Comparison of ENCODE assay signal across 8 mouse cellular contexts in genomic region chr2:19657881-19658589, GRCm38 (mm10). TPM values are rescaled to one million over a fixed set of nuclear protein-coding genes. Genes with fewer than 3 reads are reported as not detected.
DNase-seq lines count a peak whose midpoint lies in the region; ATAC-seq lines count a peak whose summit lies in the region.

No protein-coding gene starts in this region.

- H3K9ac ChIP-seq in forebrain, embryonic 14.5 days (ENCODE audit: low read length), result peak overlapping the region; percentile 73
- peak overlapping the region; percentile 91 for H3K9ac ChIP-seq in lung, embryonic 15.5 days

- peak overlapping the region; percentile 75 for H3K4me2 ChIP-seq in forebrain, embryonic 14.5 days (ENCODE audit: low read length)
- peak overlapping the region; percentile 63 for H3K4me2 ChIP-seq in lung, embryonic 15.5 days

- intact Hi-C loops in heart, postnatal 36 days (cut with DNase I), result loop anchor here (2.0 to 10.0 kb wide), 5 partner anchors 44 to 983 kb away; partner anchors contain the start of genes 4921504E06Rik, Bmi1 and Commd3

- no peaks in the 10 kb centered on the region for H3K9me3 ChIP-seq in forebrain, embryonic 14.5 days (replicated peaks; ENCODE audit: control insufficient read depth, low read length)
- no peaks in the 10 kb centered on the region for H3K9me3 ChIP-seq in lung, embryonic 15.5 days

- peak; percentile 80 for DNase-seq in CD4-positive, CD25-positive, alpha-beta regulatory T cell, adult 2 months (ENCODE audit: low read depth, low spot score)
- DNase-seq in adrenal gland, postnatal 14 days, result peak; percentile 80
- DNase-seq in forebrain, embryonic 14.5 days (ENCODE audit: low spot score), result peak; percentile 62
- peak; percentile 65 to 78 for DNase-seq in heart, postnatal 36 days
- peak; percentile 27 to 51 for DNase-seq in layer of hippocampus, adult 8-10 months (ENCODE audit: low spot score in 2 of 2)
- peak; percentile 68 for DNase-seq in thymus, adult 18-20 months

- H3K4me3 ChIP-seq in forebrain, embryonic 14.5 days (ENCODE audit: low read depth, low read length), result peak overlapping the region; percentile 72
- peak overlapping the region; percentile 89 for H3K4me3 ChIP-seq in lung, embryonic 15.5 days

- under 1% methylated on average over 81 of the region's 108 CpGs for WGBS in forebrain, embryonic 14.5 days
- WGBS in lung, embryonic 15.5 days, result under 1% methylated on average over 88 of the region's 108 CpGs

- peaks cover 13% of the 10 kb centered on the region; the same call in 1 of the 2 replicates for H3K27me3 ChIP-seq in forebrain, embryonic 14.5 days (replicated peaks; ENCODE audit: control insufficient read depth, insufficient read depth, low read length)
- no peaks in the 10 kb centered on the region for H3K27me3 ChIP-seq in lung, embryonic 15.5 days

- peak; percentile 87 for ATAC-seq in forebrain, embryonic 14.5 days
- ATAC-seq in lung, embryonic 15.5 days (ENCODE audit: borderline replicate concordance, extremely low read depth, low FRiP score, low TSS enrichment), result peak; percentile 86
- peak; percentile 27 for ATAC-seq in neutrophil, adult 5-6 weeks (ENCODE audit: extremely low read depth, insufficient number of reproducible peaks, low FRiP score, poor library complexity, severe bottlenecking)

- peak overlapping the region; percentile 80 for H3K27ac ChIP-seq in forebrain, embryonic 14.5 days (ENCODE audit: low read depth, low read length)
- peak overlapping the region; percentile 97 for H3K27ac ChIP-seq in lung, embryonic 15.5 days

- peaks cover 16% of the 10 kb centered on the region for H3K4me1 ChIP-seq in forebrain, embryonic 14.5 days (ENCODE audit: control insufficient read depth, insufficient read depth, low read length)
- H3K4me1 ChIP-seq in lung, embryonic 15.5 days, result peaks cover 18% of the 10 kb centered on the region; the same call in 1 of the 2 replicates

- no peaks in the 10 kb centered on the region for H3K36me3 ChIP-seq in forebrain, embryonic 14.5 days (ENCODE audit: control insufficient read depth, insufficient read depth, low read length)
- H3K36me3 ChIP-seq in lung, embryonic 15.5 days, result no peaks in the 10 kb centered on the region

RNA-seq across cellular contexts. Expression of gene Otud1, which starts 0.5 kb away (rescaled TPM):
- total RNA-seq in adrenal gland, postnatal 14 days (2021), result 7.8 and 10.7 TPM in 2 replicates
- 1.7 and 1.8 TPM in 2 replicates for polyA plus RNA-seq in forebrain, embryonic 14.5 days (2014; fragmentation: Nextera tagmentation; extraction: Ambion mirVana)
- 10 to 100 TPM; 18.7 to 29.6 TPM for total RNA-seq in heart, postnatal 36 days (2021)
- 10 to 100 TPM; 12.7 to 15.4 (median 13.6) TPM for total RNA-seq in layer of hippocampus, adult 8-10 months (2022)
- 6.1 and 6.2 TPM in 2 replicates for polyA plus RNA-seq in lung, embryonic 15.5 days (2015; fragmentation: Nextera tagmentation; extraction: Ambion mirVana)
- 32.0 and 33.5 TPM in 2 replicates for total RNA-seq in neutrophil, adult 5-6 weeks (2017)

Comparison
In these comparisons a context has a peak if more than half of its experiments do, and no peak if none do; other contexts are left out.
1. Peak in every context shown above with its lines: DNase-seq, ATAC-seq, H3K4me3 ChIP-seq and H3K27ac ChIP-seq.
2. ATAC-seq: peak in every context shown above with its lines; median percentile 87 in forebrain, embryonic 14.5 days; 86 in lung, embryonic 15.5 days; 27 in neutrophil, adult 5-6 weeks.